In the genomic region with DNA sequence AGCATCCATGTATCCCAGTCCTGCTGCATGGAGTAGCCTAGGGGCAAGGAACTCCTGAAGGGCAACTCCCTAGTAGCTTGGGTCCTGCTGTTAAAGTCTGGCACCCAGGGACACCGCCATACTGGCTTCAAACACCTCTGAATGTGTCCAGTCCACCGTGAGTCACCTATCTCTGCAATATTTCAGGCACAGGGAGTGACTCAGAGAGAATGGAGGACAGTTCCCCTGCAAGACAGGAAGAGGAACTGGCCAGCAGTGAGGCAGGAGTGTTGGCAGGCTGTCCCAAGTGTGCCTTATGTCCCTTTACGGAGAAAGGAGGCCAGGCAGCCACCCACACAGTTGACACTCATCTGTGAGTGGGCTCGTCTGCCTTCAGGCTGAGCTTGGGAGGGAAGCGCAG, we compare ENCODE assay signal across 24 mouse cellular contexts. TPM values are rescaled to one million over a fixed set of nuclear protein-coding genes. Genes with fewer than 3 reads are reported as not detected.
DNase-seq lines count a peak whose midpoint lies in the region; ATAC-seq lines count a peak whose summit lies in the region.
"Had no signal": no experiment of that assay in that cellular context is flagged by ENCODE, and none has a peak within 500 bp of the region (broad histone marks: within the 10 kb centered on the region; RNA-seq: fewer than 3 reads in every experiment).

No protein-coding gene starts in this region.

- no peak for DNase-seq in frontal cortex, postnatal 25 days (ENCODE audit: low spot score in 2 of 2)
- DNase-seq in 3T3-L1 (ENCODE audit: low read depth, low spot score): peak; percentile 61
- peak; percentile 55 for DNase-seq in ZHBTc4 (ENCODE audit: low read depth, low spot score)
- DNase-seq in c-Kit-positive CD71-negative TER-119-negative erythroid progenitor cells, embryonic 14.5 days (ENCODE audit: low read depth): peak; percentile 17
- DNase-seq in forebrain, embryonic 14.5 days (ENCODE audit: low spot score): no peak
- no peak for DNase-seq in lung, postnatal 4 days
- DNase-seq: cerebellum, adult 11-12 months; cerebellum, postnatal 36 days; gastrocnemius, adult 2 months; heart, adult 18-20 months; kidney, adult 2 months; kidney, postnatal 36 days; left cerebral cortex, postnatal 4 days; lung, embryonic 14.5 days; thymus, postnatal 14 days had no signal

- WGBS in forebrain, embryonic 14.5 days: 85% methylated on average over 5 of the region's 5 CpGs

- H3K9me3 ChIP-seq in forebrain, embryonic 14.5 days (replicated peaks; ENCODE audit: control insufficient read depth, low read length): no peaks in the 10 kb centered on the region
- H3K9me3 ChIP-seq: embryonic facial prominence, embryonic 12.5 days; G1E; hindbrain, embryonic 10.5 days; stomach, embryonic 15.5 days had no signal

- H3K36me3 ChIP-seq in forebrain, embryonic 14.5 days (ENCODE audit: control insufficient read depth, insufficient read depth, low read length): no peaks in the 10 kb centered on the region
- H3K36me3 ChIP-seq: embryonic facial prominence, embryonic 12.5 days; G1E; hindbrain, embryonic 10.5 days; stomach, embryonic 15.5 days had no signal

- H3K27ac ChIP-seq in forebrain, embryonic 14.5 days (ENCODE audit: low read depth, low read length): no peak overlapping the region
- H3K27ac ChIP-seq: embryonic facial prominence, embryonic 12.5 days; gastrocnemius, adult 2 months; hindbrain, embryonic 10.5 days; macrophage; stomach, embryonic 15.5 days had no signal

- no peaks in the 10 kb centered on the region for H3K27me3 ChIP-seq in forebrain, embryonic 14.5 days (replicated peaks; ENCODE audit: control insufficient read depth, insufficient read depth, low read length)
- H3K27me3 ChIP-seq: embryonic facial prominence, embryonic 12.5 days; stomach, embryonic 15.5 days had no signal

- no peak overlapping the region for H3K4me2 ChIP-seq in forebrain, embryonic 14.5 days (ENCODE audit: low read length)
- H3K4me2 ChIP-seq: embryonic facial prominence, embryonic 12.5 days; liver, embryonic 11.5 days; lung, embryonic 14.5 days; stomach, embryonic 15.5 days had no signal

- H3K4me1 ChIP-seq in forebrain, embryonic 14.5 days (ENCODE audit: control insufficient read depth, insufficient read depth, low read length): no peaks in the 10 kb centered on the region
- H3K4me1 ChIP-seq: embryonic facial prominence, embryonic 12.5 days; hindbrain, embryonic 10.5 days; stomach, embryonic 15.5 days had no signal

- H3K4me3 ChIP-seq in forebrain, embryonic 14.5 days (ENCODE audit: low read depth, low read length): no peak overlapping the region
- H3K4me3 ChIP-seq: embryonic facial prominence, embryonic 12.5 days; gastrocnemius, adult 2 months; hindbrain, embryonic 10.5 days; stomach, embryonic 15.5 days had no signal

- H3K9ac ChIP-seq in forebrain, embryonic 14.5 days (ENCODE audit: low read length): no peak overlapping the region
- H3K9ac ChIP-seq: embryonic facial prominence, embryonic 12.5 days; lung, embryonic 14.5 days; stomach, embryonic 15.5 days had no signal

- peak; percentile 95 for ATAC-seq in frontal cortex, adult (ENCODE audit: low TSS enrichment)
- ATAC-seq in forebrain, embryonic 14.5 days: no peak
- ATAC-seq: forebrain, embryonic 16.5 days; midbrain, embryonic 16.5 days had no signal

RNA-seq across cellular contexts. Expression of gene Aptx, which starts 53.9 kb away (rescaled TPM):
- 59.1 and 59.5 TPM in 2 replicates for polyA plus RNA-seq in forebrain, embryonic 14.5 days (2014; fragmentation: Nextera tagmentation; extraction: Ambion mirVana)

Comparison
In these comparisons a context has a peak if more than half of its experiments do, and no peak if none do; other contexts are left out.
1. DNase-seq: peak in 3T3-L1 (single experiment), ZHBTc4 (single experiment) and c-Kit-positive CD71-negative TER-119-negative erythroid progenitor cells, embryonic 14.5 days (single experiment); none in frontal cortex, postnatal 25 days (0 of 2), forebrain, embryonic 14.5 days (single experiment) and lung, postnatal 4 days (0 of 2).